Mouse (Mus musculus): ENCODE results near the gene Gm3476. TPM values are rescaled to one million over a fixed set of nuclear protein-coding genes. Genes with fewer than 3 reads are reported as not detected.

Gm3476 gene
- 0.55 TPM for polyA plus RNA-seq (2014; fragmentation: Illumina TruSeq; extraction: RNeasy Lipid Tissue Mini Kit (QIAGEN cat#74804); ENCODE audit: low read depth, low replicate concordance)

DNA sequence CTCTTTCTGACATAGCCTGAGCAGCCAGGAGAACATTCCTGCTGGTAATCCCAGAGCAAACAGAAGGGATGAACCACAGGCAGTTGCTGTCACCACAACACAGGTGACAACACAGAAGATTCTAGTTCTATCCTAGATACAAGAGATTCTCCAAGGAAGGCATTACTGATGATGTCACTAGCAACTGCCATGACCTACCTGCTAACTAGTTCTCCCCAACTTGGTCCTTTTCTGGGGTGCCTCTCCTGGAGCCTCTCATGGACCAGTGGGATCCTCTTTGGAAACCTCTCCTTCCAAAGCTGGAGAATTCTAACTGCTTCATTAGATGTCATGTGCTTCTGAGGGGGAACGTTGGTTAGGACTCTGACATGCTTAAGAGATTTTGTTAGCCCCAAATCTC is at the start of gene Gm3476:
Gene Gm3476, minus strand, starts transcription at position 101 of the 400 bp plus-strand sequence.

DNA sequence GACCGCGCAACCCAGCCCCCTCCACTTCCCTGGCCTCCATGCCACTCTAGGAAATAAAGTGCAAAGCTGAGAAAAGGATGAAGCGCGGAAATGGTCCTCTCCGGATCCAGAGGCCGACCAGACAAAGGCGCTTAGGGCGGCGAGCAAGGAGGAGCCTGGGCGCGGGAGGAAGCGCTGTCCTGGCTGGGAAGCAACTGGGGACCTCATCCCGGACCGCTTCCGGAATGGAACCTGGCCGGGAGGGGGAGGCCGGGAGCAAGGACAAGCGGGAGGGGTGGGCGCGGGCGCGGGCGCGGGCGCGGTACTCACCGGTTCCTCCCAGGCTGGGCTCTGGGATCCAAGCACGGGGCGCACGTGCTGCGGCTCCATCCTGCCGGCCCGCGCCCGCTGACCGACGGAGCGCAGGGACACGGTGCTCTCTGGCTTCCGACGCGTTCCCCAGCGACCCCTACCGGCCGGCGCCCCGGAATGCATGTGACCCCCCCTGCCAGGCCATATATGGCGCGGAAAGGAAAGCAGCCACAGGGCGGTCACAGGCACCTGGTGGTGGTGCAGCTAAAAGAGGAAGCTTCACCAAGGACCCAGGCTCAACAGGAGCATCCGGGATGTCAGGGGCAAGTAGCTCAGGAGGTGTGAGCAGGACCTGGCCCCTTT is 17.2 kb downstream of the Gm3476 start, which contains the start of gene Gm3468:
Gene Gm3468, minus strand, starts transcription at position 394 of the 654 bp plus-strand sequence.

DNA sequence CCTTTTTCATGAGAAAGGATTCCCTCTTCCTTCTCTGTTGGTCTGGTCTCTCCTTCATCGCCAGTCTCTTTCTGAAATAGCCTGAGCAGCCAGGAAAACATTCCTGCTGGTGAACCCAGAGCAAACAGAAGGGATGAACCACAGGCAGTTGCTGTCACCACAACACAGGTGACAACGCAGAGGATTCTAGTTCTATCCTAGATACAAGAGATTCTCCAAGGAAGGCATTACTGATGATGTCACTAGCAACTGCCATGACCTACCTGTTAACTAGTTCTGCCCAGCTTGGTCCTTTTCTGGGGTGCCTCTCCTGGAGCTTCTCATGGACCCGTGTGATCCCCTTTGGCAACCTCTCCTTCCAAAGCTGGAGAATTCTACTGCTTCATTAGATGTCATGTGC is 31.8 kb downstream of the Gm3476 start, which contains the start of gene Gm8206:
Gene Gm8206, minus strand, starts transcription at position 101 of the 400 bp plus-strand sequence.

DNA sequence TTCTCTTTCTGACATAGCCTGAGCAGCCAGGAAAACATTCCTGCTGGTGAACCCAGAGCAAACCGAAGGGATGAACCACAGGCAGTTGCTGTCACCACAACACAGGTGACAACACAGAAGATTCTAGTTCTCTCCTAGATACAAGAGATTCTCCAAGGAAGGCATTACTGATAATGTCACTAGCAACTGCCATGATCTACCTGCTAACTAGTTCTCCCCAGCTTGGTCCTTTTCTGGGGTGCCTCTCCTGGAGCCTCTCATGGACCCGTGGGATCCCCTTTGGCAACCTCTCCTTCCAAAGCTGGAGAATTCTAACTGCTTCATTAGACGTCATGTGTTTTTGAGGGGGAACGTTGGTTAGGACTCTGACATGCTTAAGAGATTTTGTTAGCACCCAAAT is 67.4 kb downstream of the Gm3476 start, which contains the start of gene Gm6337:
Gene Gm6337, minus strand, starts transcription at position 101 of the 400 bp plus-strand sequence.

Other genes with a start within 250 kb of the Gm3476 start
- gene Gm8237, start 245.4 kb downstream of the Gm3476 start, polyA plus RNA-seq (2014; fragmentation: Illumina TruSeq; extraction: RNeasy Lipid Tissue Mini Kit (QIAGEN cat#74804); ENCODE audit: low read depth, low replicate concordance), result not detected
- 0.26 TPM for gene Gm3248, start 164.1 kb downstream of the Gm3476 start, polyA plus RNA-seq (2014; fragmentation: Illumina TruSeq; extraction: RNeasy Lipid Tissue Mini Kit (QIAGEN cat#74804); ENCODE audit: low read depth, low replicate concordance)
- not detected for gene Gm3453, start 146.7 kb downstream of the Gm3476 start, polyA plus RNA-seq (2014; fragmentation: Illumina TruSeq; extraction: RNeasy Lipid Tissue Mini Kit (QIAGEN cat#74804); ENCODE audit: low read depth, low replicate concordance)
- gene Gm6337, start 67.5 kb downstream of the Gm3476 start, polyA plus RNA-seq (2014; fragmentation: Illumina TruSeq; extraction: RNeasy Lipid Tissue Mini Kit (QIAGEN cat#74804); ENCODE audit: low read depth, low replicate concordance), result not detected
- 0.16 TPM for gene Gm8206, start 31.9 kb downstream of the Gm3476 start, polyA plus RNA-seq (2014; fragmentation: Illumina TruSeq; extraction: RNeasy Lipid Tissue Mini Kit (QIAGEN cat#74804); ENCODE audit: low read depth, low replicate concordance)
- gene Gm3468, start 17.1 kb downstream of the Gm3476 start, polyA plus RNA-seq (2014; fragmentation: Illumina TruSeq; extraction: RNeasy Lipid Tissue Mini Kit (QIAGEN cat#74804); ENCODE audit: low read depth, low replicate concordance), result 0.55 TPM
- not detected for gene Gm21560, start 93.5 kb upstream of the Gm3476 start, polyA plus RNA-seq (2014; fragmentation: Illumina TruSeq; extraction: RNeasy Lipid Tissue Mini Kit (QIAGEN cat#74804); ENCODE audit: low read depth, low replicate concordance)
- 0.79 TPM for gene Gm3411, start 161.4 kb upstream of the Gm3476 start, polyA plus RNA-seq (2014; fragmentation: Illumina TruSeq; extraction: RNeasy Lipid Tissue Mini Kit (QIAGEN cat#74804); ENCODE audit: low read depth, low replicate concordance)
- 2.8 TPM for gene Gm21103, start 179.0 kb upstream of the Gm3476 start, polyA plus RNA-seq (2014; fragmentation: Illumina TruSeq; extraction: RNeasy Lipid Tissue Mini Kit (QIAGEN cat#74804); ENCODE audit: low read depth, low replicate concordance)
- not detected for gene Gm3618, start 217.9 kb upstream of the Gm3476 start, polyA plus RNA-seq (2014; fragmentation: Illumina TruSeq; extraction: RNeasy Lipid Tissue Mini Kit (QIAGEN cat#74804); ENCODE audit: low read depth, low replicate concordance)